Mouse (Mus musculus): ENCODE results near the gene Coq7.

DNA sequence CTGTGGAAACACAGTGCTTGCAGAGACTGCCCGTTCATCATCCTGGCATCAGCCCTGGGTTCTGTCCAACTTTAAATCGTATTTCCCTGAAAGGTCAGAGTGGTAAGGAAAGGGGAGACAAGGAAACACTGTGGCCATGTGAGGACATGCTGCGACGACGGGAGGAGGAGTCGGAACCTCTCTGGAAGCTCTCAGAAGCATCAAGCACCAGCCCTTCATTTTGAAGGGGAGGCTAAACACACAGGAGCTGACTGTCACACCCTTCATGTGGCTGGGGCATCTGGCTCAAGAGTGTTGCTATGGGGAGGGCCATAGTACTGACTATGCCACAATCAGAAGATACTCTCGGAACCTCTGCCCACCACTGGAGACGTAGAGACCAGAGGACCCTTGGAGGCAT, 13.5 kb downstream of the Coq7 start:
- TF ChIP-seq EP300 (IDR thresholded peaks at IDR 0.05) (no peak), CTCF (IDR thresholded peaks at IDR 0.05) (no peak)

All from lung, postnatal 0 days (tissue).